Mouse (Mus musculus): Measurements from ENCODE around the gene Elfn1. TPM values are rescaled to one million over a fixed set of nuclear protein-coding genes. Genes with fewer than 3 reads are reported as not detected.

Elfn1 gene
- polyA plus RNA-seq, 1 experiment, result not detected

DNA sequence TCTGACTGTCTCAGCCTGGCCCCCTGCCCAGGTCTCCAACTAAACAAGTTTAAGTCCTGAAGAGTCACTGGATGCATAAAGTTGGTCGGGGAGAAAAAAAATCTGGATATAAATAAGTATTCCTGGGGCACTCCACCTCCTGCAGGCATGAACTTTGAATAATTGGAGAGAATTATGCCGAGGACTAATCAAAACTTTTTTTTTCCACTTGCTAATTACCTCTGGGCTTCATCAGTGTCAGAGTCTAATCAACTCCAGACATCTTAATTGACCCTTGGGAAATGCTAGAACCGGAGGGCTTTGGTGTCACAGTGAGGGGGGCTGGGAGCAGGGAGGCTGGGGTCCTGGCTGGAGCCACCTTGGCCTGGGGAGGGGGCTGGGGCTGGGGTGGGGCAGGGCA, 19.1 kb upstream of the Elfn1 start:
- 55% methylated on average over 3 of the region's 3 CpGs for WGBS
- no peaks in the 10 kb centered on the region for H3K4me1 ChIP-seq (ENCODE audit: control insufficient read depth, insufficient read depth, low read length)
- no peak overlapping the region for H3K27ac ChIP-seq (ENCODE audit: control insufficient read depth, insufficient read depth, low read depth, low read length, poor library complexity)
- TF ChIP-seq POLR2A (IDR thresholded peaks at IDR 0.05; ENCODE audit: borderline replicate concordance, control insufficient read depth, low read depth, low read length), result no peak
- no peak for TF ChIP-seq CTCF (IDR thresholded peaks at IDR 0.05; ENCODE audit: control insufficient read depth, insufficient read depth, low read length)
- H3K4me3 ChIP-seq (replicated peaks; ENCODE audit: control insufficient read depth, low read depth, low read length), result no peak overlapping the region

- no peak for TF ChIP-seq POLR2A (IDR thresholded peaks at IDR 0.05; ENCODE audit: borderline replicate concordance, control insufficient read depth, low read depth, low read length)
- TF ChIP-seq CTCF (IDR thresholded peaks at IDR 0.05; ENCODE audit: control insufficient read depth, insufficient read depth, low read length), result no peak
- 59% methylated on average over 10 of the region's 10 CpGs for WGBS
- Histone ChIP-seq H3K4me1 (ENCODE audit: control insufficient read depth, insufficient read depth, low read length) (no peaks in the 10 kb centered on the region), H3K27ac (ENCODE audit: control insufficient read depth, insufficient read depth, low read depth, low read length, poor library complexity) (no peak overlapping the region), H3K4me3 (replicated peaks; ENCODE audit: control insufficient read depth, low read depth, low read length) (no peak overlapping the region)
Observed at GRCm38 (mm10) chr5:139889370-139889769, 18.4 kb upstream of the Elfn1 start.

DNA sequence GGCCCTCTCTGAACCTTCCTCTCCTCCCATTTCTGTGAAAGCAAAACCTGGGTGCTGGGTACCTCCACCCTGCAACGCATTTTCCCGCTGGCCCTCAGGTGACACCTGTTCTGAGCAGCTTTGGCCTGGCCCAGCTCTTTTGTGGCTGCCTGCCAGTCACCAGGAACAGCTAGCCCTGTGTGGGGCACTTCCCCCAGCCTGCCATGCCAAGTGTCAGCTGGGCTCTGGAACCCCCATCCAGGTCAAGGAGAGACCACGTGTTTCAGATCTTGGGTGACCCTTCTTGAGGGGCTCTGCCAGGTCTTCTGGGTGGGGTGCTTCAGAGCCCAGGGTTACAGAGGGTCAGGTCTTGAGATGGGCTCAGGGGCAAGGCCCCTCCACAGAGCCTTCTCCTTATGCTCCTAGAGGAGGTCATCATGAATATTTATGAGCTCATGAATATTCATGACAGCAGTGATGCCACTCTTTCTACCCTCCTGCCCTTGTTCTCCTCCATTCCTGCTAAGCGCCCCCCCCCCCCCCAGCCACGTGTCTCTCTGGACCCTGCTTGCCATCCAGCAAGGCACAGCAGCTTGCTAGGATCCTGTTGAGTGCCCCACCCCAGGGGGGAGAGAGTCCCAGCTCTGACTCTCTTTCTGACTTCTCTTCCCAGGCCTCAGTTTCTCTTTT, 15.3 kb upstream of the Elfn1 start:
- WGBS, result 53% methylated on average over 5 of the region's 5 CpGs
- Histone ChIP-seq H3K27ac (ENCODE audit: control insufficient read depth, insufficient read depth, low read depth, low read length, poor library complexity) (no peak overlapping the region), H3K4me3 (replicated peaks; ENCODE audit: control insufficient read depth, low read depth, low read length) (no peak overlapping the region), H3K4me1 (ENCODE audit: control insufficient read depth, insufficient read depth, low read length) (no peaks in the 10 kb centered on the region)
- TF ChIP-seq POLR2A (IDR thresholded peaks at IDR 0.05; ENCODE audit: borderline replicate concordance, control insufficient read depth, low read depth, low read length) (no peak), CTCF (IDR thresholded peaks at IDR 0.05; ENCODE audit: control insufficient read depth, insufficient read depth, low read length) (no peak)

DNA sequence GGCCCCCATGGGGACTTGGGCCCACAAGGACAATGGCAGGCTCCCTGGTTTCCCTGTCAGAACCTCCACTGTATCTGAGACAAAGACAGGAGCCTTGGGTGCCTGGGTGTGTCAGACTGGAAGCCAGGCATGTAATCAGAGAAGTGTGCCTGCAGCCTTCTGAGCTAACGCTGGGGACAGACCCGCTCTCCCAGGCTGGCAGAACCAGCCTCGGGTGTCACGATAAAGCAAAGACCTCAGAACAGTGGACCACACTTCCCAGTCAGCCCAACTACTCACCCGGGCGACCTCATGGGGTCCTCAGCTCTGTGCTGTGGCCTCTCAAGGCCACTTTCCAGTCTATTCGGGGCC, 14.8 kb upstream of the Elfn1 start:
- no peaks in the 10 kb centered on the region for H3K4me1 ChIP-seq (ENCODE audit: control insufficient read depth, insufficient read depth, low read length)
- 77% methylated on average over 7 of the region's 7 CpGs for WGBS
- no peak overlapping the region for H3K4me3 ChIP-seq (replicated peaks; ENCODE audit: control insufficient read depth, low read depth, low read length)
- TF ChIP-seq CTCF (IDR thresholded peaks at IDR 0.05; ENCODE audit: control insufficient read depth, insufficient read depth, low read length) (no peak), POLR2A (IDR thresholded peaks at IDR 0.05; ENCODE audit: borderline replicate concordance, control insufficient read depth, low read depth, low read length) (no peak)
- no peak overlapping the region for H3K27ac ChIP-seq (ENCODE audit: control insufficient read depth, insufficient read depth, low read depth, low read length, poor library complexity)

- Histone ChIP-seq H3K4me3 (replicated peaks; ENCODE audit: control insufficient read depth, low read depth, low read length) (no peak overlapping the region), H3K4me1 (ENCODE audit: control insufficient read depth, insufficient read depth, low read length) (no peaks in the 10 kb centered on the region), H3K27ac (ENCODE audit: control insufficient read depth, insufficient read depth, low read depth, low read length, poor library complexity) (no peak overlapping the region)
- 51% methylated on average over 12 of the region's 12 CpGs for WGBS
- TF ChIP-seq CTCF (IDR thresholded peaks at IDR 0.05; ENCODE audit: control insufficient read depth, insufficient read depth, low read length) (no peak), POLR2A (IDR thresholded peaks at IDR 0.05; ENCODE audit: borderline replicate concordance, control insufficient read depth, low read depth, low read length) (no peak)
Observed at GRCm38 (mm10) chr5:139894025-139894508, 13.7 kb upstream of the Elfn1 start.

- TF ChIP-seq POLR2A (IDR thresholded peaks at IDR 0.05; ENCODE audit: borderline replicate concordance, control insufficient read depth, low read depth, low read length) (no peak), CTCF (IDR thresholded peaks at IDR 0.05; ENCODE audit: control insufficient read depth, insufficient read depth, low read length) (no peak)
- Histone ChIP-seq H3K4me1 (ENCODE audit: control insufficient read depth, insufficient read depth, low read length) (no peaks in the 10 kb centered on the region), H3K27ac (ENCODE audit: control insufficient read depth, insufficient read depth, low read depth, low read length, poor library complexity) (no peak overlapping the region), H3K4me3 (replicated peaks; ENCODE audit: control insufficient read depth, low read depth, low read length) (no peak overlapping the region)
- WGBS, result 51% methylated on average over 7 of the region's 7 CpGs
Observed at GRCm38 (mm10) chr5:139899044-139899443, 8.7 kb upstream of the Elfn1 start.

- 61% methylated on average over 5 of the region's 5 CpGs for WGBS
- no peak overlapping the region for H3K4me3 ChIP-seq (replicated peaks; ENCODE audit: control insufficient read depth, low read depth, low read length)
- H3K27ac ChIP-seq (ENCODE audit: control insufficient read depth, insufficient read depth, low read depth, low read length, poor library complexity), result no peak overlapping the region
- TF ChIP-seq CTCF (IDR thresholded peaks at IDR 0.05; ENCODE audit: control insufficient read depth, insufficient read depth, low read length), result no peak
- TF ChIP-seq POLR2A (IDR thresholded peaks at IDR 0.05; ENCODE audit: borderline replicate concordance, control insufficient read depth, low read depth, low read length), result no peak
- H3K4me1 ChIP-seq (ENCODE audit: control insufficient read depth, insufficient read depth, low read length), result 0 out of 2 replicates have a peak, but pooled peaks cover 1% of the 10 kb centered on the region
Observed at GRCm38 (mm10) chr5:139905121-139905520, 2.6 kb upstream of the Elfn1 start.

DNA sequence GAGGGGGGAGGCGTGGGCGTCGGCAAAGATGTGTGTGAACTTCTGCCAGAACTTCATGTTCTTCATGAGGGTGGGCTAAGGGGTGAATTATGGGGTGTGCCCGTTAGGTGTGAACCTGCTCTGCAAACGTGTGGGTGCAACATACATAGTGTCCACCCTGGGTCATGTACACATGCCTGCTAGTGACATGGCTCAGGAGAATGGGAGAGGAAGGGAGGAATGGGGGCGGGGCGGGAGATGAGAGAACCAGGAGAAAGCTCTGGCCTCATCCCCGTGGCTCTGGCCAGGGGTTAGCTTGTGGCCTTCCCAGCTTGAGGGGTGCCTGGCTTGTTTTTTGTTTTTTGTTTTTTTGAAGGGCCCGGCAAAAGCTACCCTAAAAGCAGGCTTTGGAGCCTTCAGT, 1.2 kb upstream of the Elfn1 start:
- Histone ChIP-seq H3K27ac (ENCODE audit: control insufficient read depth, insufficient read depth, low read depth, low read length, poor library complexity) (no peak overlapping the region), H3K4me3 (replicated peaks; ENCODE audit: control insufficient read depth, low read depth, low read length) (no peak overlapping the region), H3K4me1 (ENCODE audit: control insufficient read depth, insufficient read depth, low read length) (0 out of 2 replicates have a peak, but pooled peaks cover 1% of the 10 kb centered on the region)
- no peak for TF ChIP-seq POLR2A (IDR thresholded peaks at IDR 0.05; ENCODE audit: borderline replicate concordance, control insufficient read depth, low read depth, low read length)
- TF ChIP-seq CTCF (IDR thresholded peaks at IDR 0.05; ENCODE audit: control insufficient read depth, insufficient read depth, low read length), result no peak
- WGBS, result 47% methylated on average over 9 of the region's 9 CpGs

Measured in bone marrow, adult 2 months (tissue).